Mouse (Mus musculus) CH12.LX (cell line): Measurements from ENCODE around the gene Il4i1.

ENCODE experiments used
- CHD2 ChIP-seq: IDR thresholded peaks from 2 replicates; pipeline ENCODE4 v1.6.1; 2011; ENCODE audit warnings: low read length, improper control_type of control experiment
- CTCF ChIP-seq, 2 experiments: IDR thresholded peaks in 1 of 2; conservative IDR thresholded peaks in 1 of 2; 2 replicates each; pipeline ENCODE4 v1.5.1; 2011 to 2012; ENCODE audit warnings: low read depth in 2 of 2, low read length in 2 of 2, improper control_type of control experiment in 1 of 2, inconsistent platforms in 1 of 2, mild to moderate bottlenecking in 1 of 2, moderate library complexity in 1 of 2
- ELF1 ChIP-seq: IDR thresholded peaks from 2 replicates; pipeline ENCODE4 v1.6.1; 2014; ENCODE audit warnings: low read depth, mild to moderate bottlenecking, inconsistent platforms, low read length, improper control_type of control experiment
- EP300 ChIP-seq: IDR thresholded peaks from 2 replicates; pipeline ENCODE4 v1.6.1; 2011; ENCODE audit warnings: low read length, improper control_type of control experiment
- MEF2A ChIP-seq: IDR thresholded peaks from 2 replicates; pipeline ENCODE4 v1.6.1; 2014; ENCODE audit warnings: low read depth, mild to moderate bottlenecking, inconsistent platforms, low read length, improper control_type of control experiment, borderline replicate concordance
- MYC ChIP-seq: IDR thresholded peaks from 2 replicates; pipeline ENCODE4 v1.6.1; 2011; ENCODE audit warnings: low read depth, mild to moderate bottlenecking, improper control_type of control experiment, low read length
- NRF1 ChIP-seq: IDR thresholded peaks from 2 replicates; pipeline ENCODE4 v1.6.1; 2014; ENCODE audit warnings: low read depth, mild to moderate bottlenecking, inconsistent platforms, low read length, improper control_type of control experiment, moderate library complexity
- PAX5 ChIP-seq: IDR thresholded peaks from 2 replicates; pipeline ENCODE4 v1.6.1; 2012; ENCODE audit warnings: low read length, inconsistent platforms, mixed read lengths
- POLR2A ChIP-seq: IDR thresholded peaks from 2 replicates; pipeline ENCODE4 v1.6.1; 2011; ENCODE audit warnings: low read depth, mild to moderate bottlenecking, improper control_type of control experiment, low read length
- POLR2AphosphoS2 ChIP-seq: IDR thresholded peaks from 2 replicates; pipeline ENCODE4 v1.6.1; 2011; ENCODE audit warnings: low read depth, low read length, improper control_type of control experiment
- RAD21 ChIP-seq: IDR thresholded peaks from 2 replicates; pipeline ENCODE4 v1.6.1; 2011; ENCODE audit warnings: low read depth, mild to moderate bottlenecking, low read length, improper control_type of control experiment, moderate library complexity
- USF1 ChIP-seq: IDR thresholded peaks from 2 replicates; pipeline ENCODE4 v1.6.1; 2014; ENCODE audit warnings: low read depth, mild to moderate bottlenecking, inconsistent platforms, low read length, improper control_type of control experiment

GRCm38 (mm10) chr7:44836016-44836404 is 19.8 kb downstream of the Il4i1 start:
- TF ChIP-seq POLR2AphosphoS2 = no peak; the same call in none of the 2 replicates
- TF ChIP-seq MYC = no peak
- no peak; the same call in none of the 2 replicates for TF ChIP-seq ELF1
- no peak for TF ChIP-seq PAX5
- peak; percentile 80; the same call in 1 of the 2 replicates for TF ChIP-seq MEF2A
- TF ChIP-seq USF1 = no peak
- TF ChIP-seq CTCF (conservative IDR thresholded peaks at IDR 0.05 in 1 of 2, IDR thresholded peaks at IDR 0.05 in 1 of 2; ENCODE audit: low read depth in 2 of 2, low read length in 2 of 2) = no peak
- TF ChIP-seq EP300 = 0 out of 2 replicates have a peak, but pooled peaks have one; percentile 34
- TF ChIP-seq NRF1 = no peak
- TF ChIP-seq CHD2 = peak; percentile 55
- TF ChIP-seq POLR2A = peak; percentile 78
- TF ChIP-seq RAD21 = no peak
